Mouse (Mus musculus): ENCODE measurements around the gene Gp1bb. TPM values are rescaled to one million over a fixed set of nuclear protein-coding genes. Genes with fewer than 3 reads are reported as not detected.

The Gp1bb gene
- polyA plus RNA-seq, 1 experiment from 2014 or later, result 12.7 TPM

DNA sequence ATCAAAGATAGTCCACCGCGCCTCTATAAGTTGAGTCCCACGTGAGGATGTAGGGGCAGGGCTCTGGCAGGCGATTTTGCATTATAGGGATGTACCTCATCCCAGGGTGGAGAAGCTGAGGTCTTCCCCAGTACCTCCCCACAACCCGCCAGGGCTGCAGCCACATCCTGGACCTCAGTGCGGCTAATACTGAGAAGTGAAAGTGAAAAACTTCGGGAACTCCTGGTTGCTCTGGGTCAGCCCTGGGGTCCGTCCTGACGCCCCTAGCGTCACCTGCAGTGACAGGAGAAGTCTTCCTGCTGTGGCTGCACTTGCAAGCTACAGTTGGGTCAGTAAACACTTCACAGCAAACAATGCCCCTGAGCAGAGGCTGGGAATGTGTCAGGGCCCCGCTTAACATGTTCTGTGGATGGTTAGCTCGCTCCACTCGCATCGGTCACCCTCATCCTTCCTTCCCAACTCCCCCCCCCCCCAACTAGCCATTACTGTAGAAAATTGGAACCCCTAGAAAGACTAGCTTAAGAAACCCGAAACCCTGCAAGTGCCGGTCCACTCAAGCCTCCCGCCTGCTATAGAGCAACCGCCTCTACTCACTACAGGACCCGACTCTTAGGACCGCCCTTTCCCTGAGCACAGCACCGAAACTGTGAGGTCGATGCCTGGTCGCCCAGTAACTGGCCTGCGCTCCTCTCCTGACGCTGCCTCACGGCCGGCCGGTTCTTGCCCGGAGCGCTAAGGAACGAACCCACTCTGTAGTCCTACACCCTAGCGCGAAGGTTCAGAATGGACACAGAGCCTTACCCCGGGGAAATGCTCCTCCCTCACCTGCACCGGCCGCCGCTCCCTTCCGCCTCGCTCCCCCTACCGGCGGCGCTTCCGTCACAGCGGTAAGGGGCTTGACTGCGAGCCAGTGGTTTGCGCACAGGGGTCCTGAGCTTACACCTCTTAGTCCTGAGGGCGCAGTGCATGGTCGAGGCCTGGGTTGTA is 32.1 kb downstream of the Gp1bb start, which contains the start of gene Tbx1:
TSS of gene Tbx1 (minus strand) at position 868 of the 987 bp plus-strand sequence.
- ATAC-seq (ENCODE audit: low FRiP score, low read depth), result no peak
- WGBS, result 2% methylated on average over 48 of the region's 48 CpGs
- H3K27ac ChIP-seq, result no peak within 1 kb of the TSS

DNA sequence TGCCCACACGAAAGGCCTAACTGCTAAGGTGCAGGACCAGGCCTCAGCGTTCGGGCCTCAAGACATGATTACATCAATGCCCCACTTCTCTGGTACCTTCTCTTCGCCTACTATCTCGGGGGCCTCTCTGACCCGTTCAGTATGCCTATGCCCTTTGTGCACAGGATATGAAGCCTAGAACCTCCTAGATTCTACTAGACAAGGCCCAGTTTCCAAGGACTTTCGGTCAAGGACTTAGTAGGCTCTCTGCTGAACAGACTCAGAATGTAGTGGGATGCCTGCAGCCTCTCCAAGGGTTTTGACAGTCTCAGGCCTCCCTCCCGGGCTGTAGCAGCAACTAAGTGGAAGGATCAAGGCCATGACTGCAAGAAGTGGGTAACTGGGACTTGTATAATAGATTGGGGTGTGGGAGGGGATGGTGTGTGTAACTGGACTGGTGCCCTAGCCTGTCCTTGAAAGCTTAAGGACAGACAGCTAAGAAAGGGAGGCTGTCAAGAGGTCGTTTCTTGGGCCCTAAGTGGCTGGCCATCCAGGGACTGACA is 33.1 kb downstream of the Gp1bb start:
- H3K9ac ChIP-seq, result no peak overlapping the region
- H3K4me3 ChIP-seq, result no peak overlapping the region; the same call in 1 of the 2 replicates
- peaks cover 93% of the 10 kb centered on the region for H3K27me3 ChIP-seq (replicated peaks)
- no peaks in the 10 kb centered on the region for H3K36me3 ChIP-seq
- ATAC-seq (ENCODE audit: low FRiP score, low read depth), result no peak
- peak overlapping the region; percentile 46; the same call in 1 of the 2 replicates for H3K4me2 ChIP-seq (replicated peaks)
- H3K27ac ChIP-seq, result no peak overlapping the region
- no peaks in the 10 kb centered on the region for H3K9me3 ChIP-seq
- 7% methylated on average over 9 of the region's 9 CpGs for WGBS
- peaks cover 24% of the 10 kb centered on the region for H3K4me1 ChIP-seq

More for the DNA sequence above, 32.1 kb downstream of the Gp1bb start, which contains the start of gene Tbx1:
- no peak within 1 kb of the TSS for H3K9ac ChIP-seq
- peaks cover 24% of the 10 kb centered on the region for H3K4me1 ChIP-seq
- H3K9me3 ChIP-seq, result no peaks in the 10 kb centered on the region
- H3K4me3 ChIP-seq, result peak within 1 kb of the TSS; percentile 12; the same call in 1 of the 2 replicates
- no peaks in the 10 kb centered on the region for H3K36me3 ChIP-seq
- peak within 1 kb of the TSS; percentile 48 for H3K4me2 ChIP-seq (replicated peaks)
- H3K27me3 ChIP-seq (replicated peaks), result peaks cover 91% of the 10 kb centered on the region

DNA sequence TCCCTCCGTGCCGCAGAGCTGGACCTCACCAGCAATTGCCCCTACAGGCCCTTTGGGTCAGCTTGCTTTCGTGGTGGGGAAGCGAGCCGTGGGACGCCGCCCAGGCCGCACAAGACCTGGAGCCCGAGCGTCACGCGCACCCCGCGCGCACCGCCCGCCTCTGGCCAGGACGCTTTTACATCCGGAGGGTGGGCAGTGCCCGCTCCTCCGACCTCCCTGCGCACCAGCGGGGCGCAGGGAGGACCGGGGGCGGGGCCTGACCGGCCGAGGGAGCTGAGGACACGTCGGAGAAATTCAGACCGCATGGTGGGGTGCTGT is 33.5 kb downstream of the Gp1bb start:
- H3K4me3 ChIP-seq, result peak overlapping the region; percentile 7; the same call in 1 of the 2 replicates
- WGBS, result under 1% methylated on average over 31 of the region's 31 CpGs
- ATAC-seq (ENCODE audit: low FRiP score, low read depth), result no peak
- H3K9me3 ChIP-seq, result no peaks in the 10 kb centered on the region
- H3K9ac ChIP-seq, result no peak overlapping the region
- H3K27ac ChIP-seq, result no peak overlapping the region
- H3K36me3 ChIP-seq, result no peaks in the 10 kb centered on the region
- peaks cover 24% of the 10 kb centered on the region for H3K4me1 ChIP-seq
- peaks cover 96% of the 10 kb centered on the region for H3K27me3 ChIP-seq (replicated peaks)
- H3K4me2 ChIP-seq (replicated peaks), result peak overlapping the region; percentile 46; the same call in 1 of the 2 replicates

DNA sequence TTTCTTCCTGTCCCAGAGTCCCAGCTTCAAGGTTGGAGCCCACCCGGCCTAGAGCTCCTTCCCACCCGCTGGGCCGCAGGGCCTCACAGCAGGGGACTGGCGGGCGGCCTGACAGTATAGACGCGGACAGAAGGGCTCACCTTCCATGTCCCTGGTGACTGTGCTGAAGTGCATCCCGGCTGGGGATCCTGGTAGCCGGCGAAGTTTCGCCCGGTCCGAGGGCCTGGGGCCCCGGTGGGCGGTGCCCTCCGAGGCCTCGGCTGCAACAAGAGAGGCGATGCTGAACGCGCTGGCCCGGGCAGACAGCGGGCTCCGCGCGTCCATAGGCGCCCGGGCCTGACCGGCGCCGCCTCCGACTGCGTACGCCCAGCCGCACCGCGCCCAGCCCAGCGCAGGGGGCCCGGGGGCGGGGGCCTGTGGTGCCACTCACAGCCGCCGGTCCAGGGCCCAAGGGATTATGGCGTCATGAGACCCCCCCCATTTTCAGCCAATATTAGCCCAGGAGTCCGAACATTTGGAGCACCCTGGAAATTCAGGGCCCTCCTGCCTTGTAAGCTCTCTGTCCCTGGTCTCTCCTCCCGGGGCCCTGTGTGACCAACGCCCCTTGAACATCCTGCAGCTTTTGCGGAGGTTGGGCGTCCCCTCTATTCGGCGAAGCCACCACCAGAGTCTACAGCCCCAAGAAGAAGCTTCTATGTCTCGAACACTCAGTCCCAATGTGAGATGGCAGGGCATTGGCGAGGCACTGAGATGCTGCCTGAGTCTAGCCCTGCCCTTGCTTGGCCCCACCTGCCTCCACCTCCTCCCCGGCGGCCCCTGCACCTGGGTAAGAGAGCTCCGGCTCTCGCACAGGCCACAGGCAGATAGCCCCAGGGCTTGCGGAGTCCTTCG is 34.1 kb downstream of the Gp1bb start:
- WGBS, result under 1% methylated on average over 57 of the region's 57 CpGs
- Histone ChIP-seq H3K4me3 (peak overlapping the region; percentile 27), H3K4me2 (replicated peaks) (peak overlapping the region; percentile 46), H3K9ac (0 out of 2 replicates have a peak overlapping the region, but pooled peaks have one; percentile 29), H3K27me3 (replicated peaks) (peaks cover 96% of the 10 kb centered on the region), H3K9me3 (no peaks in the 10 kb centered on the region), H3K4me1 (peaks cover 24% of the 10 kb centered on the region), H3K36me3 (no peaks in the 10 kb centered on the region), H3K27ac (no peak overlapping the region)
- ATAC-seq (ENCODE audit: low FRiP score, low read depth), result no peak

DNA sequence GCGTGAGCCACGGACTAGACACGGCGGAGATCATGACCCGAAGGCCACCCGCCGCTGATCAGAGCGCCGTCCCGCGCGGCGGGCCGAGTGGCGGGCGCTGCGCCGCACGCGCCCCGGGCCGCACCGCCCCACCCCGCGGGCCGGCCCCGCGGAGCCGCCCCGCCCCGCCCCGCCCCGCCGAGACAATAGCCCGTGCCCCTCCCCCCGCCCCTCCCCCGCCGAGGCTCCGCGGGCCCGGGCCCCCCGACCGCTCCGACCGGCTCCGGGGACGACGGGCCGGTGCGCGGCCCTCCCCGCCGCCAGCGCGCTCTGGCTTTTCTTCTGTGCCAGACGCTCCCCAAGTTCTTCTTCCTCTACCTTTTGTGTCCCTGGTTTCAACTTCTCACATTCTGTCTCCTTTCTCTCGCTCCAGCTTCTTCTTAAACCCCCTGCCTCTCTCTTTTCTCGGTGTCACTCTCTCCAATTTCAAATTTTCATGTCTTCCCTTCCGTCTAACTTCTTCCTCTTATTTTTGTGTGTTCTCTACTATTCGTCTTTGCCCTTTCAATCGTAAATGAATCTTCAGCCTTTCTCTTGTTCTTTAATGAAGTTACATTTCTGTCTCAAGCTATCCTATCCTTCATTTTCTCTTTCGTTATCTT is 35.2 kb downstream of the Gp1bb start:
- 0 out of 2 replicates have a peak overlapping the region, but pooled peaks have one; percentile 42 for H3K9ac ChIP-seq
- WGBS, result 2% methylated on average over 41 of the region's 62 CpGs
- peak overlapping the region; percentile 64 for H3K4me2 ChIP-seq (replicated peaks)

DNA sequence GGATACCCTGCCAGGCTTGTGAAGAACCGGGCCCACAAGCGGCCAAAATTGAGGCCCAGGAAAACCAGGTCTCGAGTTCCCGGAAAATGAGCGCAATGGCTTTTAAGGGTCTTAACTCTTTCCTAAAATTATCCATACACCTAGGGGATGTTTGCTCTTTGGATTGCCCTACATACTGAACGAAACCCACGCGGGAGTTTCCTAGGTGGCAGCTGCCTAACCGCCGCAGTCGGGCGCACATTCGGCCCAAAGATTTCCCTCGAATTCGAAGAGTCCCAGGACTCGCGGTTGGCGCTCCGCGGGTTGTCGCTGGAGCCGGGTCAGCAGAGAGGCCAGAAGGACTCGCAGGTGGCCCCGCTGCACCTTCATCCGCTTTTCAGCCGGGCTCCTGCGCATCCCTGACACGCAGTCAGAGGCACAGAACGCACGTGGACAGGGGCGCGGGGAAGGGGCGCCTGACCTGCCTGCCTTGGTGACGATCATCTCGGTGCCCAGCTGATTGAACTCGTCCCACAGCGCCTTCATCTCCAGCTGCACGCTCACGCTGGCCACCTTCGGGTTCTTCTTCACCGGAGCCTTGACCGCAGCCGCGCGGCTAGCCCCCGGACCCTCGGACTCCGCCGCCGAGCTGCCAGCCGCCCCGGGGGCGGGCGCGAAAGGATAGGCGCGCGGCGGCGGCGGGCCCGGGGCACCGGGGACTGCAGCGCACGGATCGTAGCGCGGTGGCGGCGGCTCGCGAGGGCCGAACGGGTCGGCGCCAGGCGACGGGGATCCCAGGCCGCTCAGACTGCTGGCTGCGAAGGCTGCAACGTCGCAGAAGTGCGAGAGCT is 35.9 kb downstream of the Gp1bb start:
- Histone ChIP-seq H3K9ac (0 out of 2 replicates have a peak overlapping the region, but pooled peaks have one; percentile 42), H3K36me3 (no peaks in the 10 kb centered on the region), H3K27me3 (replicated peaks) (peaks cover 99% of the 10 kb centered on the region), H3K4me2 (replicated peaks) (peak overlapping the region; percentile 64), H3K27ac (no peak overlapping the region), H3K9me3 (no peaks in the 10 kb centered on the region), H3K4me1 (peaks cover 35% of the 10 kb centered on the region), H3K4me3 (peak overlapping the region; percentile 37)
- WGBS, result 1% methylated on average over 83 of the region's 83 CpGs
- ATAC-seq (ENCODE audit: low FRiP score, low read depth), result no peak

More for the DNA sequence above, 35.2 kb downstream of the Gp1bb start:
- no peaks in the 10 kb centered on the region for H3K9me3 ChIP-seq
- peak overlapping the region; percentile 37 for H3K4me3 ChIP-seq
- H3K4me1 ChIP-seq, result peaks cover 32% of the 10 kb centered on the region
- no peak overlapping the region for H3K27ac ChIP-seq
- no peak for ATAC-seq (ENCODE audit: low FRiP score, low read depth)
- peaks cover 99% of the 10 kb centered on the region for H3K27me3 ChIP-seq (replicated peaks)
- H3K36me3 ChIP-seq, result no peaks in the 10 kb centered on the region

DNA sequence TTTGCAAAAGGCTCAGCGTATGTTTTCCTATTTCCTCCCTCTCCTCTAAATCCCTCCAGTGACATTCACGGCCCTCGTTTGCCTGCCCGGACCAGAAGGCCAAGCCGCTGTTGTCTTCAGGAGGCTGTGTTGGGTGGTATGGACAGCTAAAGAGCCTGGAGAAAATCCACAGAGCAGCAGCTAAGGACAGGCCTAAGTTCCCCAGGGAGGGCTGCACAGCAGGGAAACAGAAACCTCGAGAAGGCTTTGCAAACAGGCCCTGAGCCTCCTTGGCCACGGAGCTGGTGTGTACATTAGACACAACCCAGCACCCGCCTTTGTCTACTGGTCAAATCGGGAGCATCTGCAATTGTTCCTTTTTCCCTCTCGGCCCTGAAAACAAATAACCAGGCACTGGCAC is 36.5 kb downstream of the Gp1bb start:
- peak overlapping the region; percentile 64 for H3K4me2 ChIP-seq (replicated peaks)
- 2% methylated on average over 10 of the region's 10 CpGs for WGBS
- peaks cover 33% of the 10 kb centered on the region for H3K4me1 ChIP-seq
- no peak overlapping the region for H3K9ac ChIP-seq
- no peak overlapping the region for H3K27ac ChIP-seq
- peaks cover 99% of the 10 kb centered on the region for H3K27me3 ChIP-seq (replicated peaks)
- H3K4me3 ChIP-seq, result 0 out of 2 replicates have a peak overlapping the region, but pooled peaks have one; percentile 2
- ATAC-seq (ENCODE audit: low FRiP score, low read depth), result no peak
- H3K36me3 ChIP-seq, result no peaks in the 10 kb centered on the region
- no peaks in the 10 kb centered on the region for H3K9me3 ChIP-seq

DNA sequence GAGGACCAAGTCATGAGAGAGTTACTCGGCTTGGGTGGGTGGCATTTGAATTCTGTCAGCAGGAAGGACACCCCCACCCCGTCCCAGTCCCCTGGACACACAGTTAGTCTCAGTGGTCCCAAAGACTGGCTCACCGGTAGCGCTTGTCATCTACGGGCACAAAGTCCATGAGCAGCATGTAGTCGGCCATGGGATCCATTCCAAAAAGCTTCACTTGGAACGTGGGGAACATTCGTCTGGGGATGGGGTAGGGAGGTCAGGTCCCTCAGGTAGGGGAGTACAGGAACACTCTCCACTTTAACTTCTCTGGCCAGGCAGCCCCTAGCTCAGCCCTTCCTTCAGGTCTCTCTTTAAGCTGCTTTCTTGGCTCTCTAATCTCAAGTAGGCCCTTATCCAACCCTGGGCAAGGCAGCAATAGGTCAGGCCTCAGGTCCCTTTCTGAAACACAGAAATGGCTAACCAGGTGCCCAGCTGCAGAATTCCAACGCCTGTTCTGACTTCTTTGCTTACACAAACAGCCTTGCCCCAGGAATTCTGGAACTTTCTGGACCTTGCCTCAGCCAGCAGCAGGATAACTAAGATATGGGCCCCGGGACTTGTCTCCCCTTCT is 37.2 kb downstream of the Gp1bb start:
- Histone ChIP-seq H3K27me3 (replicated peaks) (peaks cover 99% of the 10 kb centered on the region), H3K4me1 (peaks cover 29% of the 10 kb centered on the region), H3K27ac (no peak overlapping the region), H3K4me3 (no peak overlapping the region), H3K4me2 (replicated peaks) (peak overlapping the region; percentile 64), H3K36me3 (no peaks in the 10 kb centered on the region), H3K9ac (no peak overlapping the region), H3K9me3 (no peaks in the 10 kb centered on the region)
- WGBS, result 8% methylated on average over 10 of the region's 10 CpGs
- ATAC-seq (ENCODE audit: low FRiP score, low read depth), result no peak

DNA sequence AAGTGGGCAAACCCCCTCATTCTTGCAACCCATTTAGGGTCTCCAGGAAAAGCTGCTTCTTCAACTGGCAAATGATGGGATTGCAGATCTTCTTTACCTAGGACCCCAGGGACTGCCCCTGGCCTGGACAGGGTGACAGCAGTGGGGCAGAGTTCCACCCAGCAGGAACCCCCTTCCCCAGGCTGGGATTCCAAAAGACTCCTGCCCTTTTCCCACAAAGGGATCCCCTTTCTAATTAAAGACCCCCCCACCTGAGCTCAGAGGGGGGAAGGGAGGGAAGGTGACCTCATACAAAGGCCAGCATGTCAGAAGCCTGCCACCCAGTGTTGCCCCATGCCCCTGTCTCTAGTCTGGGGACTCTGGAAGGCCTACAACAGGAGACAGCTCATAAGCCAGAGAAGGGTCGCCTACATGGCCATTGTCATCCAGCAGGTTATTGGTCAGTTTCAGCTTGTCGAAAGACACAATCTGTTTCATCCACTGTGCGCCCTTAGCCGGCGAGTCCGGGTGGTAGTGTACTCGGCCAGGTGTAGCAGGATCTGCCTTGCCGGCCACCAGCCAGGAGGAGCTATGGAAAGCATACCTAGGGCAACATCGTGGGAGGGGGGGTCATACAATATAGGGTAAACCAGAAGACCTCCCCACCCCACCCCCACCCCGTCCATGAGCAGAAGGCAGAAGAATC is 38.4 kb downstream of the Gp1bb start:
- H3K9me3 ChIP-seq, result no peaks in the 10 kb centered on the region
- ATAC-seq (ENCODE audit: low FRiP score, low read depth), result no peak
- WGBS, result 8% methylated on average over 10 of the region's 10 CpGs
- peaks cover 29% of the 10 kb centered on the region for H3K4me1 ChIP-seq
- H3K27me3 ChIP-seq (replicated peaks), result peaks cover 96% of the 10 kb centered on the region
- H3K4me2 ChIP-seq (replicated peaks), result no peak overlapping the region
- no peak overlapping the region for H3K4me3 ChIP-seq
- no peaks in the 10 kb centered on the region for H3K36me3 ChIP-seq
- no peak overlapping the region for H3K27ac ChIP-seq
- H3K9ac ChIP-seq, result no peak overlapping the region

DNA sequence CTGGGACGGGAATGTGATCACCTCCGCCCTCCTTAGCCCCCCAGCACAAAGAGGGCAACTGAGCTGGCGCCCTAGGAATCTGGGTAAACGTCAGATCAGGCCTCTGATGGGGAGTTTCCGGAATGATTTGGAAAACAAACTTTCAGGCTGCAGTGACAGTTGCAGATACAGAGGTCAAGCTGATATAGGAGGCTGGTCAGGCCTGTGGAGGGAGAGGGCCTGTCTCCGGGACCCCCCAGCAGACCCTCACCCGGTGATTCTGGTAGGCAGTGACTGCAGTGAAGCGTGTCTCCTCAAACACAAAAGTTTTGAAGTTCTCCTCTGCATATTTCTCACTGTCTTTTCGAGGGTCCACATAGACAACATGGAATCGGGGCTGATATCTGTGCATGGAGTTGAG is 39.0 kb downstream of the Gp1bb start:
- H3K4me3 ChIP-seq, result no peak overlapping the region
- peaks cover 29% of the 10 kb centered on the region for H3K4me1 ChIP-seq
- no peak for ATAC-seq (ENCODE audit: low FRiP score, low read depth)
- peak overlapping the region; percentile 59; the same call in 1 of the 2 replicates for H3K4me2 ChIP-seq (replicated peaks)
- peaks cover 96% of the 10 kb centered on the region for H3K27me3 ChIP-seq (replicated peaks)
- no peaks in the 10 kb centered on the region for H3K36me3 ChIP-seq
- no peaks in the 10 kb centered on the region for H3K9me3 ChIP-seq
- H3K27ac ChIP-seq, result no peak overlapping the region
- WGBS, result 6% methylated on average over 10 of the region's 10 CpGs
- H3K9ac ChIP-seq, result no peak overlapping the region

All from neural tube, embryonic 12.5 days (tissue).